Mouse (Mus musculus) right cerebral cortex, postnatal 25 days (tissue): Measurements from ENCODE around the gene Kxd1.

Experiments
- DNase-seq: peaks from one replicate; pipeline ENCODE4 v3.0.0; 2022

Gene Kxd1

DNA sequence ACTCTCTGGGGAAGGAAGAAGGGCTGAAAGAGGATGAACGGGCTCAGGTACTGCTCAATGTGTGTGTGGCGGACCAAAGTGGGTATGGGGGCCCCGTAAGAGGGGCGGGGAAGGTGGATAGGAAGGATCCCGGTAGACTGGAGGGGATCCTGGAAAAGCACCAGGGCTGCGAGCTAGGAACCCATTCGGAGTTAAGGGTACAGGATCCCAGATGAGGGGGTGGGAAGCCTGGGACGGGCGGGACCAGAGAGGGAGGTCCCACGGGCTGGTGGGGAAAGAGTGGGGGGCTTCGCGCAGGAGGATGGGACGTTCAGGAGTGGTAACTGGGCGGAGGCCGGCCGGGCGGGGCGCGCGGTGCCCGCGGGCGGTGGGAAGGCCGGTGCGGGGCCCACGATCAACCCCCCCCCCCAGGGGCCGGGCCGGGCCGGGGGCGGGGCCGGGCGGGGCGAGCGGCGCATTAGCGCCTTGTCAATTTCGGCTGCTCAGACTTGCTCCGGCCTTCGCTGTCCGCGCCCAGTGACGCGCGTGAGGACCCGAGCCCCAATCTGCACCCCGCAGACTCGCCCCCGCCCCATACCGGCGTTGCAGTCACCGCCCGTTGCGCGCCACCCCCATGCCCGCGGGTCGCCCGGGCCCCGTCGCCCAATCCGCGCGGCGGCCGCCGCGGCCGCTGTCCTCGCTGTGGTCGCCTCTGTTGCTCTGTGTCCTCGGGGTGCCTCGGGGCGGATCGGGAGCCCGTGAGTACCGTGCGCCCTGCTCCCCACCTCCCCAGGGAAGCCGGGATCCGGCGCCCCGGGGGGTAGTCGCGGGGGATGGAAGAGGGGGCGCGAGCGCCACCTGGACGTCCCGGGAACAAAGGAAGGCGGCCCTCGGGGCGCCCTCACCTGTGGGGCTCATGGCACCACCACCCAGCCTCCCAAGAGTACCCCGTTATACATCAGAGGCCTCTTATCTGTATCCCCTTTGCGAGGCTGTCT lies 34.8 kb downstream of the Kxd1 start, which contains the start of gene Crlf1:
Gene Crlf1, plus strand, starts transcription at position 495 of the 977 bp plus-strand sequence.
- no peak for DNase-seq

GRCm38 (mm10) chr8:70490880-70491495 lies 36.8 kb downstream of the Kxd1 start:
- DNase-seq: no peak

- DNase-seq: no peak
Observed at GRCm38 (mm10) chr8:70490061-70490879, 37.5 kb downstream of the Kxd1 start.

GRCm38 (mm10) chr8:70489576-70489975 lies 38.2 kb downstream of the Kxd1 start:
- DNase-seq: no peak

DNA sequence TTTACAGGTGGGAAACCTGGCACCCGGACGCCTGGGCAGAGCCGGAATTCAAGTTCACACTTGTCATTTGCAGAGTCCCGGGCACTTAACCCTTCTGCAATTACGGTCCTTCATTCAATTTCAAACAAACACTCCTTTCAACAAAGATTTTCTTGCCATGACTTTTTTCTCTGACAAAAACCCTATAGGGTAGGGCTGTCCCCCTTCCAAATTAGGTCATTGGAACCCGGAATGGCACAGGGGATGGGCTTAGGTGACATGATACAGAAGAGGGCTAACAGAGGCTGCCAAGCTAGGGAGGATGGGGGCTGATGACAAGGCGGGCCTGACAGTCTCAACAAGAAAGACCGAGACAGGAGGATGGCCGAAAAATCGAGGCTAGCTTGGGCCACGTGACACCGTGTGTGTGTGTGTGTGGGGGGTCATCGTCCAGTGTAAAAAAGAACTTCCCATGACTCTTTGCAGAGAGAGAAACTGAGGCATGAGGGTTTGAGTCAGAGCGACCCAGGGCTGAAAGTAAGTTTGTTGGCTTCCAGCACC lies 38.8 kb downstream of the Kxd1 start:
- DNase-seq: no peak

DNA sequence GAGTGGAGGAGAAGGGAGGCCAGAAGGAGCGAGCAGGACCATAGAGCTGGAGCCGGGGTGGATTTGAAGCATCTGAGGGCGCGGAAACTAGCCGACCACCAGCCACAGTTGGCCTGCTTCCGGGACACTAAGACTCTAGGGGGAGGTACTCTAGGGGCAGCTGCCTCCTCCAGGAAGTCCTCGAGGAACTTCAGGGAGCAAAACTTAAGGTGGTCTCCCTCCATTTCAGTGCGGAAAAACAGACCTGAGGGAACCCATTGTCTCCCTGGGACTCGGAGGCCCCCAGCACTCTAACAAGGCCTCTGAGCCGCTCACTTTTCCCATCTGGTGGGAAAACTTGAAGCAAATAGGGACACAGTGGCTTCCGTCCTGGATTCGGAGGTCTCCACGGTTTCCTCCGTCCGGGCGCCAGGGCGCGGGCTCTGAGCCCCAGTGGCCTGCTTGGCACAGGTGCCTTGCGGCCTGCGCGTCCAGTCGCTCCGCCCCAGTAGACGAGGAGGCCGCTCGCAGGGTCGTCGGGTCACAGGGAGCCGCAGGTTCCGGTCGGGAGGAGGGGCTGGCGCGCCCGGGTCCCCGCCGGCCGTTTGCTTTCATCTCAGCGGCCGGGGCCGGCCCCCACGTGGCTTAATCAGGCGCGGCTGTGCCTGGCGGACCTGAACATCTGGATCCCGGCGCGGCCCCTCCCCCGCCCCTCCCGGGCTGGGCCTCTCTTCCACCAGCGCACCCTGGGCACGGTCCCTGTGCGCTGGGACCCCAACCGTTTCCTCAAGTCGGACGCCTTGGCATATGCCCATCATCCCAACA lies 39.6 kb downstream of the Kxd1 start:
- no peak for DNase-seq

DNA sequence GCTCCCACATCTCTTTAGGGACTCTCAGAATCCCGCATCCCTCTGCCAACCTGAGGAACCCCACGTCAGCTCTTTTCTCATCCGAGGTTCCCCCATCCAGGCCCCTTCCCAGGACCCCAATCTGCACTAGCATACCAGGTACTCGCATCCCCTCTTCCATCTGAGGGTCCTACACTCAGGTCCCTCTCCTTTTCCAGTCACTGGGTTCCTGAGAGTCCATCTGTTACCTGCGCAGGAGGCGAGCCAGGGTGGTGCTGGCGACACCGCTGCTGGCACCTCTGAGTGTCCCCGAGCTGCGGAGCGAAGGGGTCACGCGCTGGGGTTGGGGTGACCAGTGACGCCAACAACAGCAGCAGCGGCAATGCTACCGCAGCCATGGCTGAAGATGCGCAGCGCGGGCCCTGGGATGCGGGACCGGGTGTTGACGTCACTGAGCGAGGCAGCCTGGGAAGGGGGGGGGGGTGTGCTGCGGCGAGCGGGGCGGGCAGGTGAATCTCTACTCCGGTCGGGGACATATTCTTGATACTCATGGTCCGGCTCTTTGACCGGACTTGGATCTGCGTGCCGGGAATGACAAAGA lies 40.7 kb downstream of the Kxd1 start, which contains the start of gene Tmem59l:
Gene Tmem59l, minus strand, starts transcription at position 418 of the 580 bp plus-strand sequence.
- DNase-seq: peak; percentile 72

DNA sequence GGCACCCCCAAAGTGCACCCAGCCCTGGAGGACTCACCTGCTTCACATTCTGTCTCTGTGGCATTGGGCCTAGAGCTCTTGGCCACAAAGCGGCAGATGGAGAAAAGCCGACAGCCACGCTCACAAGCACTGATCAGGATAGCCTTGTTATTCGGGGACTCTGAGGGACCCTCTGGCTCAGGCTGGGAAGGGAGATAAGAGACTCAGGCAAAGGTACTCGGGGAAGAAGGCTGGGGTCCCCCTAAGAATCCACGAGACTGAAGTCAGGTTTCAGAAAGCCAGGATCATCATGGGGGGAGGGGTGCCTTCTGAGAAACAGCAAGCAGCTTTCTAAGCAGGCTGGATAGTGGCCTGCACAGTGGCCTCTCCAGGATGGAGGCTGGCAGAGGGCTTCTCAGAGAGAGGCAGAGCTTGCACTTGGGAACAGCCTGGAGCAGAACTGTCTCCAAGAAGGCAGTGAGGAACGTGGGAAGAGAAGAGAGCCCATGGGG lies 41.5 kb downstream of the Kxd1 start:
- no peak for DNase-seq

DNA sequence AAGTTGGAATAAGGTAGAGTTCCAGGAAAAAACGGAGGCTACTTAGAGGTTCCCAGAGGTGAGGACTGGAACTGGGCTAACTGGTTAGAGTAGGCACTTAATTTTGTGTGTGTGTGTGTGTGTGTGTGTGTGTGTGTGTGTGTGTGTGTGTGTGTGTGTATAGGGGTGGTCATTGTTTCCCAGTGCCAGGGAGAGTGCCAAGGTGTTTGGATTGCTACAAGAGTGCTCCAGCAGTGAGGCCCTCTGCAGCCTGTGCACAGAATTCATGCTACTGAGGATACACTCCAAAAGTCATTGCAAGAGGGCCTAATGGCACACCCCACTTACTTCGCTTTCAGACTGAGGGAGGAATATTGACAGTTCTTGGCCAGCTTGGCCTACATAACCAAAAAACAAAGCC lies 44.8 kb downstream of the Kxd1 start:
- no peak for DNase-seq

DNA sequence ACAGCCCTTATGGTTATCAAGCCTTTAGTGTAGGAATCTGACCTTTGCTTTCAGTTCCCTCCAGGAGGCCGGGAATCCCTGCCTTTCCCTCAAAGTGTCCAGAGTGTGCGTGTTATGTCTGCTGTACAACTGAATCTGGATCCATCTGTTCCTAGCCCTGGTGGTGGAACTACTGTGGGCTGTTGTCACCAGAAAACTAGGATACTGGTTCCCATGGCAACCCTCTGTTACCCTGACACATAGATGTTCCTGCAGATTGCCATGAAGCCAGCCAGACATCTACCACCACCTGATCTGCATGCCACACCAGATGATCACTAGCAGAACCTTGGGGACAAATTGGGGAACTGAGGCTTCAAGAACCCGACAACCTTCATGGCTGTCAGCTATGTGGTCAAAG lies 45.8 kb downstream of the Kxd1 start:
- no peak for DNase-seq

- no peak for DNase-seq
Observed at GRCm38 (mm10) chr8:70477269-70477982, 50.3 kb downstream of the Kxd1 start.

GRCm38 (mm10) chr8:70476333-70477268 lies 51.2 kb downstream of the Kxd1 start, which contains the start of gene Klhl26:
TSS of gene Klhl26 (minus strand) at chr8:70476968.
- DNase-seq: peak; percentile 90

- DNase-seq: no peak
Observed at GRCm38 (mm10) chr8:70471856-70472255, 55.9 kb downstream of the Kxd1 start.

DNA sequence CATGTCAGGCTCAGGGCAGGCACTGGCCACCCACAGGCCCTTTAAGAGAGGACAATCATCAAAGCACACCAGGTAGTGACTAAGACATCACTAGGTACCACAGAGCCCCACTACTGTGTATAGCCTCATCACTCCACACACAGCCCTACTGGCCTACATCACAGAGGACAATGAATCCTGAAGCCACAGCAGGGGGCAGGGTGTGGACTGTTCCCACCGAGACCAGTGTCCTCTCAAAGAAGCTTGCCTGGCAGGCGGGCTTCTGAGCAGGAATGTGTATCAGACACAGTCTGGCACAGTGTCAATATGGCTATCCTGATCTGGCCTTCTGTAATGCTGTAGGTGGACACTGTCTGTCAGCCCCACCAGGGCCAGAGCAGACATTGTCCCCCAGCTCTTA lies 57.8 kb downstream of the Kxd1 start:
- DNase-seq: no peak

DNA sequence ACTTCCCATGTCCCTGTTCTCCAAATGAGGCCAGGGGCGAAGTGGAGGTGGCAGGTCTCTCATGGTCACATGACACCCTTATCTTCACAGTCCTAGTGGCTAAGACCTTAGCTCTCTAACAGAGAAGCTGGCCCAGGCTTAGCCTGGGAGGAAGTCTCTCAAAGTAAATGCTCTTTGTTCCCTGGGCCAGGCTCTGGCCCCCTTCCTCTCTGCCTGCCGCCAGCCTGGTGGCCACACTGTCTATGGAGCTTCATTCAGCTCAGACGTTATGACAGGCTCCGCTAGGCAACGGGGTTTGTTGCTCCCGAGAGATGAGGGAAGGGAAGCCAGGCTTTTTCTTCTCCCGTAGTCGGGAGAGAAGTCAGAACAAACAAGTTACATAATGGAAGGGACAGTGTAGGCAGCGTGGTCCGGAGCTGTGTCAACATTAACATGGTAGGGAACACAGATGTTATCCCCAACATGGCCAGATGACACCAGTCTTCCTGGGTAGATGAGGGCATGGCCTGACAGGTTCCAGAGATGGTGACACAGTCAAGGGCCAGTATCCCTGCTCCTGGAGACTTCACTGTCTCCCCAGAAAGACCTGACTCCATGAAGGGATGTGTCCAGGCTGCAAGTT lies 58.4 kb downstream of the Kxd1 start:
- no peak for DNase-seq

GRCm38 (mm10) chr8:70468733-70469132 lies 59.0 kb downstream of the Kxd1 start:
- DNase-seq: no peak

GRCm38 (mm10) chr8:70467907-70468306 lies 59.8 kb downstream of the Kxd1 start:
- no peak for DNase-seq

GRCm38 (mm10) chr8:70467229-70467725 lies 60.5 kb downstream of the Kxd1 start:
- no peak for DNase-seq

DNA sequence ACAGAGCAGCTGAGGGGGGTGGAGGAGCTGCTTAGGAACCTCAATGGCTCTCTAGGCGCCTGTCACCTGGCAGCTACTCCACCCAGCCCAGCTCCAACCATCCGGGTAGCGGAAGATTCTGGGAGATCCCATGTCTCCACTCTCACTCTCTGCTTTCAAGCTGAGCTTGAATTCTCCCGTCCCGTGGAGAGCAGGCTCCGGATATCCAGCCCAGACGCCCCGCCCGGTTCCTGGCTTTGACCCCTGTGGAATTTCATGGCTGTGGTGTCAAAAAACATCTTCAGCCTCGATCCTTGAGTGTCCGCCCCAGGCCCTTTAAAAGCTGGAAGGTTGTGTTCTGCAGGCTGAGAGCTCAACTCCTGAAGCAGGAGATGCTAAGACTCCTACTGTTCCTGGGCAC lies 61.0 kb downstream of the Kxd1 start:
- no peak for DNase-seq
